Mouse (Mus musculus): ENCODE data around the gene Grin2d.
"Not testable (repeated sequence)": the region's sequence is repeated elsewhere in the genome, so short reads cannot be mapped to it uniquely, and the experiment has no call there.

Gene Grin2d

GRCm38 (mm10) chr7:45878278-45878677 lies at the start of gene Grin2d:
Grin2d (minus strand) TSS chr7:45878378.
- not testable (repeated sequence) for DNase-seq (ENCODE audit: low read depth, low spot score)

DNA sequence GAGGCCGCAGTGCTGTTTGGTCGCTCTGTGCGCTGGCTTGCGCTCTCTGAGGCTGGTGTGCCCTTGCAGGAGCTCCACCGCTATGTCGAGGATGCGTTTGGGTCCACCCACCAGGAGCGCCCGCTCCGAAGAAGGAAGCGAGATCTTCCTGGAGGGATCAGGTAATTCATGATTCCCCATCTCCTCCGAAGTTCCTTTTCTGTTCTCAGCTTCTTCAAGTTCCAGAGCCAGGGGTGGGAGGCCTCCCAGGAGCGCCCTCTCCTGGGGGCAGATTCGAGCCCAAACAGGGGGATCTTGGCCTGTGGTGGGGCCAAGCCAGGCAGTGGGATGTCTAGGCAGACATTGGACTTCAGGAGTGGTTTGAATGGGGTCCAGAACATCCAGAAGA lies 46.2 kb upstream of the Grin2d start:
- DNase-seq (ENCODE audit: low read depth, low spot score): no peak

DNA sequence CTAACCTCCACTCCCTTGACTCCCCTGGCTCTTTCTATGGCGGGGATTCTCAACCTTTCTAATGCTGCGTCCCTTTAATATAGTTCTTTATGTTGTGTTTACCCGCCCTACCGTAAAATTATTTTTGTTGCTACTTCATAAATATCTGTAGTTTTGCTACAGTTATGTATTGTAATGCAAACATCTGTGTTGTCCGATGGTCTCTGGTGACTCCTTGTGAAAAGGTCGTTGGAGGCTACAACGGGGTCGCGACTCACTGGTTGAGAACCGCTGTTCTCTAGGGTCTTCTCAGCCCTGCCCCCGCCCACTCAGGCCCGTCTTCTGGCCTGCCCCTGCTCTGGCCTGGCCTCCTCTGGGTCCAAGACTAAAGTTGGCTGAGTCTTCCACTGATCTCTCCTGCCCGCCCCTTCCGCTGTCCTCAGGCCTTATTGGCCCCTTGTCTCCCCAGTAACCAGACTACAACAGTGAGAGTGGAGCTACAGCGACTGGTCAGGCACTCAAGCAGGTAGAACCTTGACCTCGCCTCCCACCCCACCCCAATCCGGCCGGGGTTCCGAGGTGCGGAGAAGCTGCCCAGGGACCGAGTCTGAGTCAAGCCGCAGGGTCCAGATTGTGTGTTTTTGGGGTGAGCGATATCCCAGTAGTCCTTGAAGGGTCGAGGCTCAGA lies 45.7 kb upstream of the Grin2d start, which contains the start of gene Ccdc114:
Gene Ccdc114 (plus strand): TSS at position 311 of the 667 bp plus-strand sequence.
- DNase-seq (ENCODE audit: low read depth, low spot score): no peak

DNA sequence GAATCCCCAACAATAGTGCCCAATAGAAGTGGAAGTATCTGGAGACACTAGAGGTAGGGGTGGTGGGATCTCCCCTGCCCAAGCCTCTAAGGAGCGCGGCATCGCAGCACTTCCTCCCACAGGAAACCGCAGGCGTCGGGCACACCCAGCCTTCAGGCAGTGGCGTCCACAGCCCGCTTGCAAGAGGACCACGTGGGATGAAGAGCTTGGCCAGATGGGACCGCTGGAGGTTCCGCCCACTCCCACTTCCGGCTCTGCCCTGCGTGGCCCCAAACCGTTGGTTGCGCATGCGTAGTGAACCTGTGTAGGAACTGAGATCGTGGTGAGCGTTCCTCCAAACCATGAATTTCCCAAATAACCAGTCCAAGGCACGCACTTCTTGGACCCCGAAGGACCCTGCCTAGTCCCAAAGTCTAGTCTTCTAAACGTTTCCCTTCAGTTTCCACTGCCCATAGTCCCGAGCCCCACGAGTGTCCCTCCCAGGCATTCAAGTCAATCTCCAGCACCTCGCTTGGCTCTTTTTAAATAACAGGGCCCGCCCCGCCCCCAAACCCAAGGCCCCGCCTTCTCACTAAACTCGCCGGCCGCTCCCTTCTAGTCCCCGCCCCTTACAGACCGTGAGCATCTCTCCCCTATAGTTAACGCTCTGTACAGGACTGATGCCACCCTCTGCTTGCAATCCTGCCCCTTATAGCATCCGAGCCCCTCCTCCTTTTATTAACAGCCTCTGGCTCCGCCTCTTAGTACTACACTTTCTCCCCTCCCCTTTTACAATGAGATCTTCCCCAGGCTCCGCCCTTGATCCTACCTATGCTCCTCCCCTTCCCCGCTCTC lies 45.0 kb upstream of the Grin2d start:
- DNase-seq (ENCODE audit: low read depth, low spot score): peak; percentile 88

- DNase-seq (ENCODE audit: low read depth, low spot score): no peak
Measured at GRCm38 (mm10) chr7:45921950-45922600, 43.9 kb upstream of the Grin2d start.

- no peak for DNase-seq (ENCODE audit: low read depth, low spot score)
Measured at GRCm38 (mm10) chr7:45921242-45921621, 43.1 kb upstream of the Grin2d start, which contains the start of gene Emp3. Emp3 (minus strand) TSS chr7:45921404.

DNA sequence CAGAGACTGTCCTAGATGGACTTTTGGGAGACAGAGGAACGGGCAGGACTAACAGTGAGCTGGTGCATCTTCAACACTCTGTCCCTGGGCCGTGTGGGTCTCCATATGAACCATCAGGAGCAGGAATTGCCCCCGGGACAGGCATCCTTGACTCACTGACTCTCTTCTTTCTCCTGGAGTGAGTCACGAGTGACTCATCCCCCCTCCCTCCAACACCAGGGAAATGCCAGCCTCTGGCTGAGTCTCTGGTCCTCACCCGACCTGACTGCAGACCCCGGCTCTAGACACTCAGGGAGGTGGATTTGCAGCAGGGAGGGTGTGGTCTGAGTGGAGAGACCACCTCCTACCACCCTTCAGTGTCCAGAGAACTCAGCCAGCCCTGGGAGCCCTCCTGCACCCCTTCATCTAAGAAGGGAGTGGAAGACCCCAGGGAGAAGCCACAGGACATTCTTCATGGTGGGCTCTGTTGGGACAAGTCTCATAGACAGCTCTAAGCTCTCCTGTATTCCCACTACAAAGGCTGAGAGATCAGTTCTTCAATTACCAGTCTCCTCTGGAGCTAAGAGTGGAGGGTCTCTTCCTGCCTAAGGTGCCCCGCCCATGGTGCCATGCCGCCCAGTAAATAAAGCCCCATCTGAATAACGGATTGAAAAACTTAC lies 42.5 kb upstream of the Grin2d start:
- no peak for DNase-seq (ENCODE audit: low read depth, low spot score)

DNA sequence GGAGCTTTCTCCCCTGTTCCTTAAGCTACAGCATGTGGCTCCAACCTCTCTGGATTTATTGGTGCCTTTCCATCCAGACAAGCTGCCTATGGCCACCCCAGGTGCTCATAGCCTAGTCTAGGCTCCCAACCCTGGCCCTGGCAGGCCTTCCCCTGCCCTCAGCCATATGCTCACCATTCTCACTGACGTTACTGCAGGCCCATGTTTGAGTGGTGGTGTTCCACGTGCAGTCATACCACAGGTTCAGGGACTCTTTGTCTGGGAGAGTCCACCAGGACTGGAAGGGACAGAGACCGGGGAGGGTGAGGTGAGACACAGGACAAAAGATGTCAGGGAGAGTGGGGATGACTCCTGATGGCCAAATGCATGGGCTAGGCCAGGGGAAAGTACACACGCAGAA lies 41.6 kb upstream of the Grin2d start:
- no peak for DNase-seq (ENCODE audit: low read depth, low spot score)

DNA sequence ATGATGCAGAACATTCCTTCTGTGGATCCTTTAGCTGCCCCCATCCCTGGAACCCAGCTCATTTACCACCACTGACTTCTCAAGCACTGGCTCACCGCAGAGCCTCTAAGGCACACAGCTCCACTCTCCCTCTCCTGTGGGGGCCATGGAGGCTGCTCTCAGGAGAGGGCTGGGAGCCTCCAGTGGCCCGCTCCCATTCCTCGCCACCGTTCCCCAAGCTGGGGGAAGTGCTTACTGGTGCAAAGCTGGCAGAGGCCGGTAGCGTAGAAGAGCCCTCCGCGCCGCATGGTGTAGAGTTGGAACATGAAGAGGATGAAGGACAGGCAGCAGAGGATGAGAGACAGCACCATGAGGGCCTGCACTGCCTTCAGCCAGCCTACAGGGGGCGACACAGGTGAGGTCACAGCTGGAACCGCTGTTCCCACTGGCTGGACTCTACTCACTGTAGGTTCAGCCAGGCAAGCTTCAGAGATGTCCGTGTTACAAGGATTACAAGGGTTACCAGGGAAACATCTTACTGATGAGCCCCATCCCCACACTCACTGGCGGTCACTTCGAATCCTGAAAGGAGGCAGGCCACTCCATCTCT lies 41.0 kb upstream of the Grin2d start:
- DNase-seq (ENCODE audit: low read depth, low spot score): no peak

- DNase-seq (ENCODE audit: low read depth, low spot score): no peak
Measured at GRCm38 (mm10) chr7:45917926-45918325, 39.7 kb upstream of the Grin2d start.

DNA sequence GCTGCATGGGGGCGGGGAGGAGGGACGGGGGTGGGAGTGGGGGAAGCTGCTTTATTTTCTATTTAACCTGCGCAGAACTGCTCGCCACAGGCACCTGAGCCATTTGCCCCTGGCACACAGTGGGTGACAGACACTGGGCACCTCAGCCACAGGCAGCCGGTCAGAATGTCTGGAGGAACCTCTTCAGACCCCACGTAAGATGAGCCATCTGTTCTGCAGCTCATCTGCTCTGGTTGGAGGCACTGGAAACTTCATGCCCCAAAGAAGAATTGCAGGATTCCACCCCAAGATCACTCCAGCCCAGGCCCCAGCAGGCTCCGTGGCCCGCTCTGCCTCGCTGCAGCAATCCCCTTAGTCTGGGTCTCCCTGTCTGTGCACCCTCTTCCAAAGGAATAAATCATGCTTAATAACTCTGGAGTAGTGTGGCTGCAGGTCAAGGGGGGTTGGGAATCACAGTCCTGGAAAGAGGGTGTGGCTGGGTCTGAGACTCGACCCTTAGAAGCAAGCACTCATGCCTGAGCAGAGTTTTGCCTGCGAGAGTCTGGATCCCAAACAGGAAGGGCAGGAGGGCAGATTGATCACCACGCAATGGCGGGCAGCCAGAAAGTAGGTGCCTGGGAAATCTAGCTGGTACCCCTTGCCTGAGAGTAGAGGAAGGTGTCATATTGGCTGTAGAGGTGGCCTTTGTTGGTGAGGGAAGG lies 39.0 kb upstream of the Grin2d start:
- DNase-seq (ENCODE audit: low read depth, low spot score): no peak

DNA sequence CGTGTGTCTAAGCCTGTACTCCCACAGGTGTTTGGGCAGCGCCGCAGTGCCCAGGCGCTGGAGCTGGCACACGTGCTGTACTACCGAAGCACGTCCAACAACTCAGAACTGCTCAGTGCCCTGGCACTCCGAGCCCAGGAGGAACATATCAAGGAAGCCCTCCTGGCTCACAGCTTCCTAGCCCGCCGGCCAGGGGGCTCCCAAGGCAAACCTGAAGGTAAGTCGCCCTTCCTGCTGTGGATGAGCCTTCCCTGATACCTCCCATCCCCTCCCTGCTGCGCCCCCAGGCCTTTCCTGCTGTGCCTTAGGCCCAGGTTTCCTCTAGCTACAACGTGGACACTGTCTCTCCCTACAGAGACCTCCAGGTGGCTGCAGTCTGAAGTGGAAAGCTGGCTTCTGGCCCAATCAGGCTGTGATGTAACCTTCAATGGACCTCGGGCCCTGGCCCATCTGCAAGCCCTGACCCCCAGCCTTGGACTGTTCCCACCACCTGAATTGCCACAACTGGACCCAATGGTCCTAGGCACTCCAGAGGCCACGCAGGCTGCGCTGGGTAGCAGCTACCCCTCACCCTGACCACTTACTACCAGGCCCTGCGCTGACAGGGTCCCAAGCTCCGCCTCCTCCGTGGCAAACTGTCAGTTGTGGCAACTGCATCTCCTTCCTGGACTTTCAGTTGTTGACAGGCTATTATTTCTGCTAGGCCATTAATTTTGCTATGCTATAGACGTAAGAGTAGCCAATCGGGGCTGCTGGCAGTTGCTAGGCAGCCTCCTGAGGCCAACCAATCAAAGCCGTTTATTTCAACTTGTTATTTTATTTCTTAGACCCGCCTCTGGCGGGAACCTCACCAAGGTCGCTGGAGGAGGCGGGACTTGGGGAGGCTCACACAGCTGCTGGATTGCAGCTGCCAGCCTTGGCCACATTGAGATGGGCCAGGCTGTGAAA lies 38.2 kb upstream of the Grin2d start:
- peak; percentile 78 for DNase-seq (ENCODE audit: low read depth, low spot score)

- DNase-seq (ENCODE audit: low read depth, low spot score): no peak
Measured at GRCm38 (mm10) chr7:45915011-45915410, 36.8 kb upstream of the Grin2d start.

- DNase-seq (ENCODE audit: low read depth, low spot score): no peak
Measured at GRCm38 (mm10) chr7:45914067-45914466, 35.9 kb upstream of the Grin2d start.

- DNase-seq (ENCODE audit: low read depth, low spot score): no peak
Measured at GRCm38 (mm10) chr7:45909145-45909544, 31.0 kb upstream of the Grin2d start.

DNA sequence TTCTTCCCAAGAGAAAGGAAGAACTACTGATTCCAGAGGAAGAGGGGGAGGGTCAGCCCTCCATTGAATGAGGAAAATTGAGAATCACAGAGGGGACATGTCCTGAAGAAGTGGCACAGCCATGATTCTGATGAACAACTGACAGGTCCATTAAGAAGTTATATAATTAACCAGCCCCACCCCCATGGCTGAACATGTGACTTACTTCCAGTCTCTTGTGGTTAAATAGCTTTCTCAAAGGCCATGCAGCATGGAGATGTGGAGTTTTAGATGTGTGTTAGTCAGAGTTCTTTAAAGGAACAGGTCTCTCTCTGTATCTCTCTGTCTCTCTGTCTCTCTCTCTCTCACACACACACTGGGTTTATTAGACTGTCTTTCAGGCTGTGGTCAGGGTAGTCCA lies 30.2 kb upstream of the Grin2d start:
- DNase-seq (ENCODE audit: low read depth, low spot score): no peak

- no peak for DNase-seq (ENCODE audit: low read depth, low spot score)
Measured at GRCm38 (mm10) chr7:45906622-45907021, 28.4 kb upstream of the Grin2d start.

DNA sequence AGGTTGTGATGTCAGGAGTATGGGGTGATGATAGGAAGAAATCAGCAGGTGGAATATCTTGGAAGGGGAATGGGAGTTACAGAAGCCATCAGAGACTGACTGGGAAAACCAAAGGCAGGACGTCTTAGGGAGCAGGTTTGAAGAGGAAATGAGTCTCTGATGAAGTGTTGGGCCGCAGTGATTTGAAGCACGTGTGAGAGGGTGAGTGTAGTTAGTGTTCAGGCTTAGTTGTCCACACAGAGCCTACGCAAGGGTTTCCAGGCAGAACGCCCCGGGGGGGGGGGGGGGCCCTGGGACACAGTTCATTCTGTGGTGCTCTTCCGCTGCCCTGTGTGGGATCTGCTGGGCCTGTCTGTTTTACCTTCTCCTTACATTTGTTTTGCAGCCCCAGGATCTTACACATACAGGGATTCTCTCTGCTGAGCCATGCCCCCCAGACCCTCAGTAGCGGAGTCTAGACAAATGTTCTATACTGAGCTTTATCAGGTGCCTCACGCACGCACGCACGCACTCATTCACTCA lies 24.4 kb upstream of the Grin2d start:
- DNase-seq (ENCODE audit: low read depth, low spot score): no peak

DNA sequence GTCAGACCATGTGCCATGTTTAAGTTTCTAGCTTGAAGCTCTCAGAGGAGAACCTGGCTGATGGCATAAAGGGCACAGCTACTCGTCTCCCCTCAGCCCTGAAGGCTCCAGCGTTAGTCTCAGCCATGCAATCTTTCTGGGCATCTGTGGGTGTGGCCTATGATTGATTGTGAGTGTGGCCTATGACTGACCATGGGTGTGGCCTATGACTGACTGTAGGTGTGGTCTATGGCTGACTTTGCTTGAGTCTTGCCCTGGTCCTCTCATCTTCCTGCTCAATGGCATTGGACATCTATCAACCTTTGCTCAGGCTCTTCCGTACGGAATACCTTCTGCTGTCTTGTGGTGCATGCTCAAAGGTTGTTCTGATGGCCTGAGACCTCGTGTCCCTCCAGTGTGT lies 23.4 kb upstream of the Grin2d start:
- DNase-seq (ENCODE audit: low read depth, low spot score): no peak

DNA sequence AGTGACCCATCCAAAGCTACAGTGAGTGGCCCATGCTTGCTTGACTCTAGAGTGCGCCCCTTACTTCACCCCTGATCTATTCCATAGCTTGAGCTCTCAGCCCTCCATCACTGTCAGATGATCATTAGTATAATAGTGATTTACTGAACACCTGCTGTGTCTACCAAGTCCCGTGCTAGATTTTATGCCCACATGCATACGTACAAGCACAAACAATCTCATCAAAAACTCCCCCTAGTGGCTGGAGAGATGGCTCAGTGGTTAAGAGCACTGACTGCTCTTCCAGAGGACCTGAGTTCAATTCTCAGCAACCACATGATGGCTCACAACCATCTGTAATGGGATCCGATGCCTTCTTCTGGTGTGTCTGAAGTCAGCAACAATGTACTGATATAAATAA lies 19.9 kb upstream of the Grin2d start:
- not testable (repeated sequence) for DNase-seq (ENCODE audit: low read depth, low spot score)

All from brain, embryonic 18.5 days (tissue).